Mouse (Mus musculus) intestine, embryonic 14.5 days (tissue): ENCODE measurements around the gene Wrap73. TPM values are rescaled to one million over a fixed set of nuclear protein-coding genes. Genes with fewer than 3 reads are reported as not detected.

ENCODE experiments used
- ATAC-seq: fragments of 200-750 bp; cut with Nextera tagmentation; replicated peaks from 2 replicates; pipeline ENCODE4 v1.8.0; 2017; ENCODE audit warnings: low read depth, moderate number of reproducible peaks, moderate TSS enrichment, moderate library complexity; ENCODE audit not compliant: low FRiP score, low TSS enrichment
- DNase-seq: peaks from one replicate; pipeline ENCODE4 v3.0.0-alpha.2; 2018; ENCODE audit warnings: low spot score
- H3K27ac ChIP-seq: fragments of 300-500 bp; sonication (generic); 2 replicates; pipeline ENCODE4 v1.5.1; 2014; ENCODE audit warnings: low read depth, mild to moderate bottlenecking, control low read depth
- H3K27me3 ChIP-seq: fragments of 300-500 bp; sonication (generic); replicated peaks from 2 replicates; pipeline ENCODE4 v1.6.1; 2014; ENCODE audit warnings: low read length, control low read depth; ENCODE audit not compliant: control insufficient read depth, insufficient read depth
- H3K36me3 ChIP-seq: fragments of 300-500 bp; sonication (generic); 2 replicates; pipeline ENCODE4 v1.6.1; 2014; ENCODE audit warnings: low read length, control low read depth; ENCODE audit not compliant: control insufficient read depth, insufficient read depth
- H3K4me1 ChIP-seq: fragments of 300-500 bp; sonication (generic); replicated peaks from 2 replicates; pipeline ENCODE4 v1.6.1; 2014; ENCODE audit warnings: low read length, control low read depth, mixed read lengths; ENCODE audit not compliant: control insufficient read depth, insufficient read depth
- H3K4me2 ChIP-seq: fragments of 300-500 bp; sonication (generic); 2 replicates; pipeline ENCODE4 v1.6.1; 2014; ENCODE audit warnings: low read length
- H3K4me3 ChIP-seq: fragments of 300-500 bp; sonication (generic); 2 replicates; pipeline ENCODE4 v1.5.1; 2014; ENCODE audit warnings: low read depth, low read length, control low read depth, mixed read lengths
- H3K9ac ChIP-seq: fragments of 300-500 bp; sonication (generic); 2 replicates; pipeline ENCODE4 v1.6.1; 2014; ENCODE audit warnings: mild to moderate bottlenecking, low read length
- H3K9me3 ChIP-seq: fragments of 300-500 bp; sonication (generic); 2 replicates; pipeline ENCODE4 v1.6.1; 2016; ENCODE audit warnings: low read length, control low read depth; ENCODE audit not compliant: control insufficient read depth
- WGBS: fragments of 180-500 bp; shearing (Covaris S2); extraction: QIAGEN DNeasy Blood & Tissue Kit; methylation state at CpG from one replicate; pipeline ENCODE4 v1.1.7; 2014; 5-methylcytosine and 5-hydroxymethylcytosine counted together
- polyA plus RNA-seq: library from polyadenylated mRNA; unstranded; fragments of >200 nt; fragmentation: Nextera tagmentation; extraction: Ambion mirVana; gene quantifications from 2 replicates; pipeline ENCODE4 v1.2.1, GENCODE M21; 2014

Gene Wrap73
- polyA plus RNA-seq, 1 experiment from 2014 or later: 32.7 TPM

DNA sequence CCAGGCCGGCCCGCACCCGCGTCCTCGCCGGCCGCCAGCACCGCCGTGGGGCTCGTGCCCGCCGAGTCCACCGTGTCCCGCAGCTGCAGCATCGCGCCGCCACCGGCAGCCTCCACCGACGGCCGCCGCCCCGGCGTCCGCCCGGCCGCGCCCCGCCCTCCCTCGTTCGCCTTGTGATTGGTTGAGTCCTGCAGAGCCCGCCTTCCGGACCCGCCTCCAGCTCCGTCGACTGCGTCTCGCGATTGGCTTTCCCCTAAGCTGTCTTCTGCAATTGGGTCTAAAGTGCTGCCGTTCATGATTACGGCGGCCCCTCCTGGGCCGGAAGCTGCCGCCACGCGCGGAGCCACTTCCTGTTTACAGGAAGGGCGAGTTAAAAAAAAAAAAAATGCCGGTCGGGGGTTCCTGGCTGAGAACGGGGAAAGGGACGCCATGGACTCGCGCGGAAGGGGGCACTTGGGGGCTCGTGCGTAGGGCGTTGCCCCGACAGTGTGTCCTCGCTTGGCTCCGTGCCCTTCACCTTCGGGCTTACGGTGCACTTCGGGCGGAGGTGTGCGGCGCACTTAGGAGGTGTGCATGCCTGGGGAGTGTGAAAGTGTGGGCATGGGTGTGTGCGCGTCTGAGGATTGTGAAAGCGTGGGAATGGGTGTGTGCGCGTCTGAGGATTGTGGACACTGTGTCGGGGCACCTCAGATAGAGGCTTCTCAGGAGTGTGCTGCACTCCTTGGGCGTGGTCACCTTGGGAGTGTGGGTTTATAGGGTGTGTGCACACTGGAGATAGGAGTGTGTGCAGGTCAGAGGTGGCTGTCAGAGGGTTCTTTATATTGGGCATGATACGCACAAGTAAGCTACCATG is 18.6 kb downstream of the Wrap73 start, which contains the start of gene Tprgl:
Tprgl (minus strand) TSS at position 129 of the 853 bp plus-strand sequence.
- peaks cover 29% of the 10 kb centered on the region for H3K36me3 ChIP-seq
- H3K4me2 ChIP-seq: peak within 1 kb of the TSS; percentile 73
- H3K27me3 ChIP-seq: no peaks in the 10 kb centered on the region
- peak; percentile 95 for ATAC-seq
- H3K4me3 ChIP-seq: peak within 1 kb of the TSS; percentile 86
- peaks cover 9% of the 10 kb centered on the region; the same call in 1 of the 2 replicates for H3K4me1 ChIP-seq
- peak within 1 kb of the TSS; percentile 67 for H3K9ac ChIP-seq
- peak within 1 kb of the TSS; percentile 64; the same call in 1 of the 2 replicates for H3K27ac ChIP-seq
- peak; percentile 99 for DNase-seq
- H3K9me3 ChIP-seq: no peaks in the 10 kb centered on the region
- WGBS: under 1% methylated on average over 64 of the region's 75 CpGs

GRCm38 (mm10) chr4:154163296-154163695 is 21.1 kb downstream of the Wrap73 start:
- ATAC-seq: no peak
- no peak overlapping the region for H3K27ac ChIP-seq
- H3K9ac ChIP-seq: no peak overlapping the region
- H3K9me3 ChIP-seq: 0 out of 2 replicates have a peak, but pooled peaks cover 2% of the 10 kb centered on the region
- H3K4me3 ChIP-seq: no peak overlapping the region
- peaks cover 3% of the 10 kb centered on the region; the same call in 1 of the 2 replicates for H3K27me3 ChIP-seq
- WGBS: 9% methylated on average over 7 of the region's 7 CpGs
- peak; percentile 95 for DNase-seq
- H3K36me3 ChIP-seq: peaks cover 6% of the 10 kb centered on the region
- H3K4me1 ChIP-seq: peaks cover 9% of the 10 kb centered on the region; the same call in 1 of the 2 replicates
- H3K4me2 ChIP-seq: no peak overlapping the region

DNA sequence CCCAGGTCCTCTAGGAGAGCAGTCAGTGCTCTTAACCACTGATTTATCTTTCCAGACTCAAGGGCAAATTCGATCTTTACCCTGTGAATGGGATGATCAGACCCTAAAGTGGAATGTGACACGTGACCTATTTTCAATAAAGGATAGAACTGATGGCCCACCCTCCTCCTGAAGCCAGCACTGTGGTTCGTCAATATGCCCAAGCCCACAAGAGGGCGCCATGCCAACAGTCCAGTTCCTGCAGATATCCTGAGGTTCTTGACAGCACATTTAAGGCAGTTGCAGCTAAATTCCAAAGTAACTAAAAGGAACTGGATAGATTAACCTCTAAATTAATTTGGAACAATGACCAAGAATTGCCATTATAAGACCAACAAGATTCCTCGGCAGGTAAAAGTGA is 24.9 kb downstream of the Wrap73 start:
- no peak overlapping the region for H3K27ac ChIP-seq
- H3K4me3 ChIP-seq: no peak overlapping the region
- WGBS: 22% methylated on average over 5 of the region's 5 CpGs
- ATAC-seq (no peak), DNase-seq (peak; percentile 79)
- H3K4me2 ChIP-seq: no peak overlapping the region
- H3K27me3 ChIP-seq: peaks cover 38% of the 10 kb centered on the region
- H3K4me1 ChIP-seq: peaks cover 6% of the 10 kb centered on the region; the same call in 1 of the 2 replicates
- no peak overlapping the region for H3K9ac ChIP-seq
- no peaks in the 10 kb centered on the region for H3K36me3 ChIP-seq
- H3K9me3 ChIP-seq: 0 out of 2 replicates have a peak, but pooled peaks cover 2% of the 10 kb centered on the region

- peaks cover 52% of the 10 kb centered on the region for H3K27me3 ChIP-seq
- DNase-seq (peak; percentile 56), ATAC-seq (peak; percentile 16; the same call in 1 of the 2 replicates)
- H3K4me1 ChIP-seq: peaks cover 6% of the 10 kb centered on the region; the same call in 1 of the 2 replicates
- 0 out of 2 replicates have a peak, but pooled peaks cover 2% of the 10 kb centered on the region for H3K9me3 ChIP-seq
- H3K27ac ChIP-seq: no peak overlapping the region
- H3K9ac ChIP-seq: no peak overlapping the region
- H3K4me2 ChIP-seq: peak overlapping the region; percentile 97
- H3K36me3 ChIP-seq: no peaks in the 10 kb centered on the region
- peak overlapping the region; percentile 53 for H3K4me3 ChIP-seq
- 4% methylated on average over 15 of the region's 15 CpGs for WGBS
Measured at GRCm38 (mm10) chr4:154170021-154170420, 27.8 kb downstream of the Wrap73 start.

- peaks cover 6% of the 10 kb centered on the region; the same call in 1 of the 2 replicates for H3K4me1 ChIP-seq
- H3K4me2 ChIP-seq: peak within 1 kb of the TSS; percentile 97
- DNase-seq (peak; percentile 80), ATAC-seq (peak; percentile 79)
- H3K27me3 ChIP-seq: peaks cover 52% of the 10 kb centered on the region
- WGBS: 0% methylated on average over 51 of the region's 61 CpGs
- H3K9ac ChIP-seq: peak within 1 kb of the TSS; percentile 5
- H3K4me3 ChIP-seq: peak within 1 kb of the TSS; percentile 53
- H3K36me3 ChIP-seq: no peaks in the 10 kb centered on the region
- H3K27ac ChIP-seq: no peak within 1 kb of the TSS
- H3K9me3 ChIP-seq: 0 out of 2 replicates have a peak, but pooled peaks cover 2% of the 10 kb centered on the region
Measured at GRCm38 (mm10) chr4:154170506-154171150, 28.5 kb downstream of the Wrap73 start, which contains the start of gene Megf6. TSS of gene Megf6 (plus strand) at chr4:154170730.

- Histone ChIP-seq H3K27ac (no peak overlapping the region), H3K9ac (peak overlapping the region; percentile 5), H3K4me3 (peak overlapping the region; percentile 53), H3K4me2 (peak overlapping the region; percentile 97), H3K4me1 (peaks cover 6% of the 10 kb centered on the region; the same call in 1 of the 2 replicates), H3K36me3 (no peaks in the 10 kb centered on the region), H3K27me3 (peaks cover 52% of the 10 kb centered on the region), H3K9me3 (0 out of 2 replicates have a peak, but pooled peaks cover 2% of the 10 kb centered on the region)
- WGBS: 2% methylated on average over 37 of the region's 37 CpGs
- DNase-seq: peak; percentile 74
- 0 out of 2 replicates have a peak, but pooled peaks have one; percentile 2 for ATAC-seq
Measured at GRCm38 (mm10) chr4:154171151-154171930, 29.2 kb downstream of the Wrap73 start.

DNA sequence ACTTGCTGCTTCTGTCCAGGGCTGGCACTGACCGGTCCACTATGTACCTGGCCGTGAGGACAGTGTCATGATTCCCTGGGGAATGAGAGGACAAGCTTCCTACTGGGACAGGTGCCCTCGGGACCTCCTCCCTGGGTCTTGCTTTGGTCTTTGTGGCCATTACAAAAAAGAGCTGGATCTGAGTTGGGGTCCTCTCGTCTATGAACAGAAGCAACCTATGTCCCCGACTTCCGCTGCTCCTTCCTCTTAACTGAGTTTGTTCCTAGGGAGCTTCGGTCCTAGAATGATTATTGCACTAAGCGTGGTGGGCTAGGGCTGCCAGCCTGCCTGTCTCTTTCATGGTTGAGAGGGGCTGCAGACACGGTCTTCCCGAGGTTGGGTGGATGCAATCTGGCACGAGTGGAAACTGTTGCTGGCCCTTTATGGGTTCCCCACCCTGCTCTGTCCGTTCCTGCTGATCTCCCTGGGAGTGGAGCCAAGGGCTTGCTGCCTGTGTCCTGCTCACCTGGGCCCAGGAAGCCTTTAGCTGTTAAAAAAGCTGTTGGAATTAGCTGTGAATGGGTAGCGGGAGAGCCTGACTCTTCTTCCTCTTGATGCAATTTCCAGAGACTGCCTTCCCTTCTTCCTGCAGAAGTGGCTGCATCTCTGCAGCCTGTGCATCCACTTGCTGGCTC is 29.9 kb downstream of the Wrap73 start:
- 45% methylated on average over 13 of the region's 13 CpGs for WGBS
- ATAC-seq: no peak
- peak overlapping the region; percentile 97 for H3K4me2 ChIP-seq
- no peaks in the 10 kb centered on the region for H3K36me3 ChIP-seq
- no peak overlapping the region for H3K9ac ChIP-seq
- H3K27me3 ChIP-seq: peaks cover 52% of the 10 kb centered on the region
- DNase-seq: no peak
- peak overlapping the region; percentile 53 for H3K4me3 ChIP-seq
- H3K4me1 ChIP-seq: peaks cover 6% of the 10 kb centered on the region; the same call in 1 of the 2 replicates
- no peak overlapping the region for H3K27ac ChIP-seq
- H3K9me3 ChIP-seq: no peaks in the 10 kb centered on the region
